Mouse (Mus musculus): ENCODE measurements around the gene Mtmr6.

GRCm38 (mm10) chr14:60273346-60273745, 8.3 kb downstream of the Mtmr6 start:
- no peak for TF ChIP-seq POLR2A (IDR thresholded peaks at IDR 0.05; ENCODE audit: insufficient read depth, low read depth, low read length)
- TF ChIP-seq CTCF (IDR thresholded peaks at IDR 0.05; ENCODE audit: insufficient read depth, low read depth, low read length) = no peak
